Mouse (Mus musculus): ENCODE results near the gene Asb10. TPM values are rescaled to one million over a fixed set of nuclear protein-coding genes. Genes with fewer than 3 reads are reported as not detected.

Gene Asb10
- polyA plus RNA-seq, 1 experiment, result 1.4 TPM

DNA sequence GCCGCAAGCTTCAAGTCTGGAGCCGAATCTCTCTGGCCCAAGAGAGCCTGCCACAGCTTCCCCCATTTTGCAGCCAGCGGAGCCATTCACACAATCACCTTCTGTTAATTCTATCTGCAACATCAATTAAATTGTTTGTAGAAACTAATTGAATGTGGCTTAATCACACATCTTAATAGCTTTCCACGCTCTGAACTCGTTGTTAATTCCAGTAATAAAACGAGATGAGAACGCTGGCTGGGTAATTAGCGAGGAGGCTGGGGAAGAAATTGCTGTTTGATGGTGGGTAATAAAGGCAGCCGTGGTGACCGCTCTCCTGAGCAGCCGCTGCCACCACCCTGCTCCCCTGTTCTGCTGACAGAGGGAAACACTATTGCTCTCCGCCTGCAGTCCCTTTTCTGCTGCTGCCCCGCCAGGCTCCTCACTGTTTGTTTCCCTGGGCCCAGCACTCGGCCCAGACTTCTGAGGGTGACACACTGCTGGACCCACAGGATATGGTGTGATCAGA, 50.3 kb downstream of the Asb10 start:
- DNase-seq (ENCODE audit: low read depth), result no peak

DNA sequence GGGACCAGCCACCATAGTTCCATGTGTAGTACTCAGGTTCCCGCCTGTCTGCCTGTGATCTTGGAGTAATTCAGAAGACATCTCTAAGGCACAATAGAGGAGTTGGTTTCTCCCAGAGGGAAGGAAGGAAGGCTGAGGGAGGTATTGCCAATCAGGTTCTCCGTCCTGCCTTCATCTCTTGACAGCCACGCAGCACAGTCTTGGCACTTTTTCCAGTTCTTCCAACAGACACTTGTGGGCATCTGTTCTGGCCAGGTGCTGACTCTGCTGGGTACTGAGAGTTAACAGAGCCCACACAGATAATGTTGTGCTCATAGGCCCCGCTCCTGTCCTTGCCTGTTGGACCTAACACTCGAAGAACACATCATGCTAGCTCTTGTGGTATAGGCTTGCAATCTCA, 54.0 kb downstream of the Asb10 start:
- no peak for DNase-seq (ENCODE audit: low read depth)

DNA sequence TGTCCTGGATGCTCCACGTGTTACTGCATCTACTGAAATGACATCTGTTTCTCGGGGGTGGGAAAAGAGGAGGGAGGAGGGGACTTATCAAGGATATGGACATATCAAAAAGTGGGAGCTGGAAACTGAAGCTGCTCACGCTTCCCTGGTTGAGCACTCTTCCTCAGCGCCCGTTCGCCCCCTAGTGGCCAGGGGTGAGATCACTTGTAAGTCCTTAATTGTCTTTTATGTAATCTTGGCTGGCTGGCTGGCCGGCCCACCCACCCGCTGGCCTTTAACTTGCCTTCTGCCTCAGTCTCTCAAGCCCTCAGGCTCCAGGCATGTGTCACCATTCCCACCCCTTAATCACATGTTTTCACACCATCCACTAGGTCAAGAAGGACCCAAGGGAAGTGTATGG, 54.7 kb downstream of the Asb10 start:
- no peak for DNase-seq (ENCODE audit: low read depth)

DNA sequence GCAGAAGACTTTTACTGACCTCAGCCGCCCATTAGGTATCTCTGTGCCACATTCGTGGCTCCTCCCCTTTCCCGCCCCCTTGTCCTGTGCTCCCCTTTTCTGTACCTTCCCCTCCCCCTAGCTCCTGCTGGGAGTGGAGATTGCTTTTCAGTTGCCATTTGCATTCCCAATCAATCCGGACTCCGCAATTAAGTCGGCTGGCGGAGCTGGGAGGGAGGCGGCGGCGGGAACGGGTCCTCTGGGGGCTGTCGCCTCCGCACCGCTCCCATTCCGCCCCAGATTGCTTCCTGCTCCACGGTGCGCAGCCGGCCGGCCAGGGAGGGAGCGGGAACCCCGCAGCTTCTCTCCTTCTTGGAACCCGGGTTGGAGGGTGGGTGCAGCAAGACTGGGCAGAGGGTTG, 55.8 kb downstream of the Asb10 start:
- DNase-seq (ENCODE audit: low read depth), result no peak

DNA sequence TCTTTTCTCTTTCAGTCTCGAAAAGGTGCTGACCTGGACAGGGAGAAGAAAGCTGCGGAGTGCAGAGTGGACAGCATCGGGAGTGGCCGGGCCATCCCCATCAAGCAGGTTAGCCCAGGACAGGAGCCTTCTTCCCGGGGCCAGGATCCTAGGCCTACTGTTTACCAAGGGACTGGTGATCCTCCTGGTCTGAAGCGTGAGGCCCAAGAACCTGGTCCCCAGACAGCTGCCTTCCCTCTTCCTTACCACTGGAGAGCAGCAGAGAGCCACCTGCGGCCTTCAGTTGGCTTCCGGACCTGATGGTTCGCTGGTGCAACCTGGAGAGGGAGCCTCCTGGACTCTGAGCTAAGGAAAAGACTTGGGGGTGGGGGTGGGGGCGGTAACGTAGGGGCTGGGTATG, 57.5 kb downstream of the Asb10 start:
- DNase-seq (ENCODE audit: low read depth), result no peak

Other genes starting within 250 kb of the Asb10 start
- 38.9 and 50.7 TPM in 2 replicates for gene Kcnh2, start 189.4 kb downstream of the Asb10 start, polyA plus RNA-seq (2012; rRNA removed)
- gene Nos3, start 176.2 kb downstream of the Asb10 start, polyA plus RNA-seq (2012; rRNA removed), result 22.8 and 32.3 TPM in 2 replicates
- gene Atg9b, start 148.8 kb downstream of the Asb10 start, polyA plus RNA-seq (2012; rRNA removed), result 1.1 and 1.2 TPM in 2 replicates
- 52.2 and 61.0 TPM in 2 replicates for gene Abcb8, start 147.3 kb downstream of the Asb10 start, polyA plus RNA-seq (2012; rRNA removed)
- 0.08 and 0.43 TPM in 2 replicates for gene Asic3, start 127.6 kb downstream of the Asb10 start, polyA plus RNA-seq (2012; rRNA removed)
- gene Cdk5, start 117.4 kb downstream of the Asb10 start, polyA plus RNA-seq (2012; rRNA removed), result 70.5 and 94.8 TPM in 2 replicates
- 60.6 and 67.9 TPM in 2 replicates for gene Slc4a2, start 117.1 kb downstream of the Asb10 start, polyA plus RNA-seq (2012; rRNA removed)
- 147 and 182 TPM in 2 replicates for gene Fastk, start 95.7 kb downstream of the Asb10 start, polyA plus RNA-seq (2012; rRNA removed)
- 32.8 and 39.3 TPM in 2 replicates for gene Tmub1, start 93.1 kb downstream of the Asb10 start, polyA plus RNA-seq (2012; rRNA removed)
- 52.6 and 60.0 TPM in 2 replicates for gene Agap3, start 88.8 kb downstream of the Asb10 start, polyA plus RNA-seq (2012; rRNA removed)
- gene Gbx1, start 13.8 kb downstream of the Asb10 start, polyA plus RNA-seq (2012; rRNA removed), result 0.03 TPM in 1 of 2 replicates, not detected in the other
- gene 4931409K22Rik, start 15.8 kb upstream of the Asb10 start, polyA plus RNA-seq (2012; rRNA removed), result 0.05 and 0.13 TPM in 2 replicates
- 39.8 and 50.0 TPM in 2 replicates for gene Abcf2, start 36.5 kb upstream of the Asb10 start, polyA plus RNA-seq (2012; rRNA removed)
- gene Chpf2, start 45.8 kb upstream of the Asb10 start, polyA plus RNA-seq (2012; rRNA removed), result 57.2 and 62.9 TPM in 2 replicates
- gene Smarcd3, start 83.4 kb upstream of the Asb10 start, polyA plus RNA-seq (2012; rRNA removed), result 239 and 247 TPM in 2 replicates
- 46.1 and 51.0 TPM in 2 replicates for gene Nub1, start 144.6 kb upstream of the Asb10 start, polyA plus RNA-seq (2012; rRNA removed)
- gene Wdr86, start 189.7 kb upstream of the Asb10 start, polyA plus RNA-seq (2012; rRNA removed), result 1.2 and 2.0 TPM in 2 replicates
- 0.97 and 1.7 TPM in 2 replicates for gene Crygn, start 217.0 kb upstream of the Asb10 start, polyA plus RNA-seq (2012; rRNA removed)